Mouse (Mus musculus) frontal cortex, postnatal 36 days (tissue): ENCODE measurements at regions not wholly inside any gene's neighbourhood (a gene's known extent, or its start where the extent isn't known, plus 50 kb on each side); places are given as distances from the start of the nearest gene placed in this dataset.

ENCODE experiments used
- DNase-seq, 2 experiments: peaks; one replicate each; pipeline ENCODE4 v3.0.0; 2022; ENCODE audit warnings: low spot score in 2 of 2

- DNase-seq: no peak
These were observed 232.5 kb downstream of the Foxa2 start for GRCm38 (mm10) chr2:147814231-147814630.

- DNase-seq: no peak
These were observed 233.3 kb downstream of the Foxa2 start for GRCm38 (mm10) chr2:147813516-147813915.

- peak; percentile 18 to 51 for DNase-seq
These were observed 238.6 kb downstream of the Foxa2 start for GRCm38 (mm10) chr2:147808036-147808675.

DNA sequence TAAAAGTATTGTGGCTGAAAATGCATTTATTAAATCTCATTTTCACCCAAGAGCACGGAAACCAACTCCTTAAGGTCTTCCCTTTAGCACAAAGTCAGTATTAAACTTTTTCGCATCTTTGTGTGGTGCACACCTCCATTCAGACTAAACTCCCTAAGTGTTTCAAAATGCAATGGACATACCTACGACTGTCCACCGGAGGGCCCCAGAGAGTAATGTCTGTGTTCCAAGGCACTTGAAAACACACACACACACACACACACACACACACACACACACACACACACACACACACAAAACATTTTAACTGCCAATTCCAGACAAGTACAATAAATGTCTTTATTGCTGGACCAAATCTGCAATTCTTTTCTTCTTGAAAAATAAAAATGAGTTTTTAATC lies 243.7 kb downstream of the Foxa2 start:
- DNase-seq: peak; percentile 15 to 29

DNA sequence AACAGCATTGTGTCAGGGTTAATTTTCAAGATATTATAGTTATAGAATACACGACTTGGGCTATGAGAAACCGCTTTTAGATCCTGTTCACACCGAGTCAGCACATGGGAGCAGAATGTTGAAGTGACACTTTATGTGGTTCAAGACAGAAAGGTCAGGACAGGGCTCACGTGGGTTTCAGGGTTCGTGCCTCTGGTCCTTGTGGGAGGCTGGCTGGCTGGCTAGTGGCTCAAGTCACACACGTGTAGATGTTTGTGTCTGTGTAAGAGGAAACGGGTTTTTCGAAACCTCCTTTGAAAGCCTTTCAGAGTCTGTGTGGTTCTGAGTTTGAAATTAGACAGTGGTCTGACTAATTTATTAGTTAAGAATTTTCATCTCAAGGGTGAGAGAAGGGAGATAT lies 255.3 kb downstream of the Foxa2 start:
- no peak for DNase-seq

DNA sequence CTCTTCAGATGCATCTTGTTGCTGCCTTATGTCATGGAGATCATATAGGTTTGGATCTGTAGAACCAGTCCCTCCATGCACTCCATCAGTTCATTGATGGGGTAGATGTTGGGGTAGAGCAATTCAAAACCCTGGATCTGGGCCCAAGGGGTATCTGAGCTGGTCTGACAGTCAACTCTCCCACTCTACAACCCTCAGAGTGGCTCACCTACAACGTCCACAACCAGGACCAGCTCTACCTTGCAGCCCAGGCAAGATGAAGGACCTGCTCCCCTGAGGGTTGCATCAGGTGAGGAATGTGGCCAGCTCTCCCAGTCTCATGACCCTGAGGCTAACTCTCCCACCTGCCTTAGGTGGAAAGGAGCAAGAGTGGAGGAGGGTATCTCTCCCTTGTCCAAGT lies 256.9 kb downstream of the Foxa2 start:
- no peak for DNase-seq

DNA sequence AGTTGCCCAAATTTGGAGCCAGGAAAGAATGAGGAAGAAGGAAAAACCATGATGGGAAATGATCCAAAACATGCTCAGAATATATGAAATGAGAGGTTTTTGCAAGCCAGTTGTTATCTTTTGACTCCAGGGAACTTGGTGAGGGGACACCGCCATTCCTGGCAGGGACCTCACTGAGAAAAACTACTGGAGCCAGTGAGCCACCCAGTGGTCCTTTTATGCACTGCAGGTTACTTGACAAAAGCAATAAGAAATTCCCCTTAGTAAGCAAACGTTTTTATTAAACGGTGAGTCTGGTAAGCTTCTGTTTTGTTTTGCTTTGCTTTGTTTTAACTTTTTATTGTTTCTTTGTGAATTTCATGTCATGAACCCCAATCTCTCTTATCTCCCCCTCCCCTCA lies 257.5 kb downstream of the Foxa2 start:
- peak; percentile 60 to 78 for DNase-seq

- no peak for DNase-seq
These were observed 258.8 kb downstream of the Foxa2 start for GRCm38 (mm10) chr2:147788001-147788400.

GRCm38 (mm10) chr2:147782496-147782895 lies 264.3 kb downstream of the Foxa2 start:
- DNase-seq: no peak

DNA sequence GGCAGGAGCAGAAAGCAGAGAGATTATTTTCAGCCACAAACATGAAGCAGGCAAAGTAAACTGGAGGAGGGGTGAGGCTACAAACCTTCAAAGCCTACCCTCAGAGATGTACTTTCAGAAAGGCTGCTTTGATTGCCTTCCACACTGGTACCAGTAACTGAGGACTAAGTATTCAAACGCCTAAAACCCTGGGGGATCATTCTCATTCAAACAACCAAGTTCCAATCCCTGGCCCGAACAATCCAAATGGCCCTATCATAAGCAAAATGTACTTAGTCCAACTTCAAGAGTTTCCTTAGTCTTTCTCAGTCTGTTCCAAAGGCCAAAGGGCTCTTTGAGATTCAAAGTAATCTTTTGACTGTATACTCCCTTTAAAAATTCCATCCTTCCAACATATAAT lies 270.5 kb downstream of the Foxa2 start:
- no peak for DNase-seq

GRCm38 (mm10) chr2:147772579-147772978 lies 274.2 kb downstream of the Foxa2 start:
- DNase-seq: peak in 1 of 2 experiments; percentile 6

- DNase-seq: no peak
These were observed 293.7 kb downstream of the Foxa2 start for GRCm38 (mm10) chr2:147753089-147753488.

DNA sequence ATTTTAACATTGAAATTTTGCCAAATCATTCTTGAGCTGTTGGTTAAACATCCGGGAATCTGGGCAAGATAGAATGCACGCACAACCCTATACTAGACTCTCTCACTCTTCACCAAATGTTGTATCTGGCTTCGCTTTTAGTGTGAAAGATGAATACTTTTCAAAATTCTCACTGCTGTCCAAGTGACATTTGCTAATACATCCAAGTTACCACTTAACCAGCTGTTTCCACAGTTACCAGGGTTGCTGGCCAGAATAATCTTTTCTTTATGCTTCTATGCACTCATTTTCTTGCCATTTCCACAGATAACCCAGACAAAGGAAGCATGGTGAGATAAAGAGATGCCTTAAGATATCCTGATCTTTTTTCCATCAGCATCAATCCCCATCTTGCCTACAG lies 294.9 kb downstream of the Foxa2 start:
- DNase-seq: peak in 1 of 2 experiments; percentile 5

DNA sequence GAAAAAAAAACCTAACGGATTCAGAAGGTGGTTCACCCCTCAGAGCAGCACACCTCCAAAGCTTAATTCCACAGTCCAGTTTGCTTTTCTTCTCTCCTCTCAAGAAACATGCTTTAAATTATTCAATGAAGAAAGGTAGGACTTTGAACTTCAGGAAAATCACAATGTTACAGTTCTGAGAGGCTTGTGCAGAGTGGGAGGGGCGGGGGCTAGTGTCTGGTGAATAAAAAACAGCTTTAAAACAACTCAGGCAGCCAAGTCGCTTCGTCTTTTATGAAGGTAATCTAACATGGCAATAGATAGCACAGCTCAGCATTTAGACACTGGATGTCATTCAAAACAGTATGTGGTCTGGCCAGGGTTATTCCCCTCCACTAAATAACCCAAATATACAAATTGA lies 298.8 kb downstream of the Foxa2 start:
- DNase-seq: no peak

GRCm38 (mm10) chr2:147743908-147744307 lies 302.9 kb downstream of the Foxa2 start:
- DNase-seq: no peak

GRCm38 (mm10) chr2:147738307-147738872 lies 308.4 kb downstream of the Foxa2 start:
- DNase-seq: peak; percentile 21 to 63

DNA sequence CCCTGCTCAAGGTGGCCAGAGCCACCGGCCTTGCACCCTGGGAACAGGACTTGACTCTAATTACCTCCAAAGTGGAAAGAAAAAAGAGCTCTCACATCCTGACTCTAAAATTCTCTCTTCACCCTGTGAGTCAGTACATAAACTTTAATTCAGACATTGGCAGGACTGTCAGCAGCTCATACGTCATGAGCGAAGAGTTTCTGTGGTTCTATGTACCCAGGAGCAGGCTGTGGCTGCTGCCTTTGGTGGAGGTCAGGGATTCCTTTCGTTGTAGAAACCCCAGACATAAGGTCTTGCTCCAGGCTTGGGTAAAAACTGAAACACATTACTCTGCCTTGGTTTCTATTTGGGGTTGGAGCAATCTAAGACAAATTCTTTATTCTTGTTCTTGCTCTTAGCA lies 319.4 kb downstream of the Foxa2 start:
- no peak for DNase-seq

- DNase-seq: no peak
These were observed 327.8 kb downstream of the Foxa2 start for GRCm38 (mm10) chr2:147718936-147719335.

GRCm38 (mm10) chr2:147717484-147717947 lies 329.3 kb downstream of the Foxa2 start:
- DNase-seq: no peak

DNA sequence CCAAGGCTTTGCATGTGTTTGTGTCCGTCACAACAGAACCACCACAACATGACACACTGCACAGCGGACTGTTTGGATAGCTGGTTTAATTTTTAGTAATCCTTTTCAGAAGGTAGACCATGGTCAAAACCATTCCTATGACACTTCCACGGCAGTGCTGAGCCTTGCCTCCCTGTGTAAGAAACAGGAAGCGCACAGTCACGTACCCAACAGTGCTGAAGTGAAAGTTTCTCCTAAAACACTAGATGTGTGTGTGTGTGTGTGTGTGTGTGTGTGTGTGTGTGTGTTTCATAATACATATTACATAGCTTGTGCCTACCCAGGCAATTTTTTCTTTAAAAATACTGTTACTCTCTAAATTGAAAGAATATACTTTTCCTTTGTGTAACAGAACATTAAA lies 331.0 kb downstream of the Foxa2 start:
- DNase-seq: no peak

DNA sequence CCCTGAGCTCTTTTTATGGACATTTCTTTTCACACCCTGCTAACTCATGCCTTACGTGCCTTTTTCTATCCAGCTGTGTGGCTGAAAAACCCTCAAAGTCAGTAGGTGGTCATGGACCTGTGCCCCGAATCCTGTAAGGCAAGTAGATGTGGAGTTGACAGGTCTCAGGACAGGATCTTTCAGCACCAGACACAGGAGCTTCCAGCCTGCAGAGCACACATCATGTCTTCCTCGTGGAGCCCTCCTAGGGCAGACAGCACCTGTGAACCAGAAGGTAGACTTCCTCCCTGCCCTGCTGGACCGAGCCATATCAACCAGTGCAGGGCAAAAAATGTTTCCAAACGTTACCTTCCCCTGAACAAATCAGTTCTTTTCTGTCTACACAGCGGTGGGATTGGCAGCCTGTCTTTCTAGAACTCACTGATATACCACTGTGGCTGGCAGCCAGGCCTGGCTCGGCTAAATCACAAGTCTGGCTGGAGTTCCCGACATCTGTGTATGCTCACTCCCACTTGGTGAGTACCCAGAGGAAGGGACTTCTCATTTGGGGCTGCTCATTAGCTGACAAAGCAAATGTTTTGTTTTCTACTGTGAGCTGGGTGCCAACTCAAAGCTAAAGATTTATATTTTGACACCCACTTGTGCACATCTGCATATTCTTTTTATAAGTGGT lies 336.0 kb downstream of the Foxa2 start:
- no peak for DNase-seq

- DNase-seq: no peak
These were observed 337.0 kb downstream of the Foxa2 start for GRCm38 (mm10) chr2:147709799-147710198.

- no peak for DNase-seq
These were observed 339.6 kb downstream of the Foxa2 start for GRCm38 (mm10) chr2:147707156-147707555.
